Mouse (Mus musculus) spleen, postnatal 4 days (tissue): ENCODE data around the gene Plaur.
"Not testable (repeated sequence)": the region's sequence is repeated elsewhere in the genome, so short reads cannot be mapped to it uniquely, and the experiment has no call there.

Experiments
- DNase-seq, 2 experiments: peaks; one replicate each; pipeline ENCODE4 v3.0.0; 2022; ENCODE audit warnings: low spot score in 2 of 2

The Plaur gene

DNA sequence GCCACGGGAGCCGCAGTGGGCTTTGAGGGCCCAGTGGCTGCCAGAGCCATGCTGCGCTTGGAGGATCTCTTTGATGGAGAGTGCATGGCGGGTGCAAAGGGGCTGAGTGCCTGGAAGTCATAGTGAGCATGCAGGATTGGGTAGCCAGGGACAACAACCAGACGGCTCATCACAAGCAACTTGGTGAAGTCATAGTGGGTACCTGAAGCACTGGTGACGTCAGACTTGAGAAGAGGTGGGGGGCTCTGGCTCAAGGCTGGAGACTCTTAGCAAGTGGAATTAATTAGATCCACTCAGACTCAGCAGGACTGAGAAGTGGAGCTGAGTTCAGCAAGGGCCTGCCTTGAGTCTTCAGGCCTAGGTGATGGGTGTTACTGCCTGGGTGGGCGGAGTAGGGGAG lies 50.1 kb downstream of the Plaur start, which contains the start of gene AC161166.1:
AC161166.1 (minus strand) TSS at position 101 of the 400 bp plus-strand sequence.
- no peak for DNase-seq

- peak in 1 of 2 experiments; percentile 39 for DNase-seq
Observed at GRCm38 (mm10) chr7:24516319-24516718, 54.0 kb downstream of the Plaur start.

- no peak for DNase-seq
Observed at GRCm38 (mm10) chr7:24517077-24517476, 54.8 kb downstream of the Plaur start.

DNA sequence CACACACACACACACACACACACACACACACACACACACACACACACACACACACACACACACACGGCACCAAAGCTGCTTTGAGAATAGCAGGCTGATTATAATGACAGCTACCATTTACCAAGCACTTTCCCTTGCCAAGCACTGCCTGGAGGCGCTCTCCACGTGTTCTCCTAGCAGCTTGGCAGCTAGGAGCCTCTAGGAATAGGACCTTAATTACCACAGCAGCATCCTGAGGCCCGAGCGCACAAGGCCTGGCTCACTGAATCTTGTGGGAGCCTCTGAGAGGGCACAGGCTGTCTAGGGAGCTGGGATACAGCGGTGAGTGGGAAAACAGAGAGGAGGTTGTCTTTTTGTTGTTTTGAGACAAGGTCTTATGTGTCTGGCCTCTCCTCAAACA lies 55.4 kb downstream of the Plaur start:
- no peak for DNase-seq

- no peak for DNase-seq
Observed at GRCm38 (mm10) chr7:24519130-24519529, 56.8 kb downstream of the Plaur start.

DNA sequence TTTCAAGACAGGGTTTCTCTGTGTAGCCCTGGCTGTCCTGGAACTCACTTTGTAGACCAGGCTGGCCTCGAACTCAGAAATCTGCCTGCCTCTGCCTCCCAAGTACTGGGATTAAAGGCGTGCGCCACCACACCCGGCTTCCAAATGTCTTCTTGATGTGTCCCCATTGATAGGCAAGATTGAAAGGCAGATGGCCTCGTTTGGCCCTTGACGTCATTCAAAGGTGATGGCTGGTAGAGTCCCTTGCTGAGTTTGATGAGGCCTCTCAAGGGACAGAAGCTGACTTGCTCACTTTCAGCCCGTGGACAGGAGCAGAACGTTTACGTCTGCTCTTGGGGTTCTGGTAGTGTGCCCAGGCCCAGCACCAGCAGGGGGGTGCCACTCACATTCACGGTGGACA lies 57.8 kb downstream of the Plaur start:
- not testable (repeated sequence) for DNase-seq

DNA sequence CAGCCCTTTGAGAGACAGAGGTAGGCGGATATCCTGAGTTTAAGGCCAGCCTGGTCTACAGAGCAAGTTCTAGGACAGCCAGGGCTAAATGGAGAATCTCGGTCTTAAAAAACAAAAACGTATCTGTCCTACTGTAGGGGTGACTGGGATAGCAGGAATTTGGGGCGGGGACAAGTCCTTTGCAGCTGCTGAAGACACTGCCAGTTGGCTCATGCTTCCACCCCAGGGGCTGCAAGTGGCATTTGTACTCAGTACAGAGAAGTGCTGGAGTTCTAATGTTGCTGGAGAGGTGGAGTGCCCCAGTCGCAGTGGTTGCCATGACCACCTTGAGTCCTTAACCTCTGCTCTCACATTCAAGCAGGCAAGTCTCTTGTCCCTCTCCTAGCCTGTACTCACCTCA lies 60.5 kb downstream of the Plaur start:
- no peak for DNase-seq

- no peak for DNase-seq
Observed at GRCm38 (mm10) chr7:24523723-24524122, 61.4 kb downstream of the Plaur start.

DNA sequence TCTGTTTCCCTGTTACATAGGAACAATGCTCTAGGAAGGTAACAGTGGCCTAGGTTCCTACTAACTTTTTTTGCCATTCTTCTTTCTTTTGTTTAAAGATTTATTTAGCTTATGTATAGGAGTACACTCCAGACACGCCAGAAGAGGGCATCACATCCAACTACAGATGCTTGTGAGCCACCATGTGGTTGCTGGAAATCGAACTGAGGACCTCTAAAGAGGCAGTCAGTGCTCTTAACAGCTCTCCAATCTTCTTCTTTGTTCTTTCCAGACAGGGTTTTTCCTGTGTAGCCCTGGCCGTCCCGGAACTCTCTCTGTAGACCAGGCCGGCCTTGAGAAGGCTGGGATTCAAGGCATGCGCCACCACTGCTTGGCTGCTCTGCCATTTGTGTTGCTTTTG lies 62.7 kb downstream of the Plaur start:
- no peak for DNase-seq
